Mouse (Mus musculus): Measurements from ENCODE around the gene Eloa. TPM values are rescaled to one million over a fixed set of nuclear protein-coding genes. Genes with fewer than 3 reads are reported as not detected.

Gene Eloa
- total and polyA plus RNA-seq, 3 experiments = 11.0 to 35.5 (median 31.1) TPM

DNA sequence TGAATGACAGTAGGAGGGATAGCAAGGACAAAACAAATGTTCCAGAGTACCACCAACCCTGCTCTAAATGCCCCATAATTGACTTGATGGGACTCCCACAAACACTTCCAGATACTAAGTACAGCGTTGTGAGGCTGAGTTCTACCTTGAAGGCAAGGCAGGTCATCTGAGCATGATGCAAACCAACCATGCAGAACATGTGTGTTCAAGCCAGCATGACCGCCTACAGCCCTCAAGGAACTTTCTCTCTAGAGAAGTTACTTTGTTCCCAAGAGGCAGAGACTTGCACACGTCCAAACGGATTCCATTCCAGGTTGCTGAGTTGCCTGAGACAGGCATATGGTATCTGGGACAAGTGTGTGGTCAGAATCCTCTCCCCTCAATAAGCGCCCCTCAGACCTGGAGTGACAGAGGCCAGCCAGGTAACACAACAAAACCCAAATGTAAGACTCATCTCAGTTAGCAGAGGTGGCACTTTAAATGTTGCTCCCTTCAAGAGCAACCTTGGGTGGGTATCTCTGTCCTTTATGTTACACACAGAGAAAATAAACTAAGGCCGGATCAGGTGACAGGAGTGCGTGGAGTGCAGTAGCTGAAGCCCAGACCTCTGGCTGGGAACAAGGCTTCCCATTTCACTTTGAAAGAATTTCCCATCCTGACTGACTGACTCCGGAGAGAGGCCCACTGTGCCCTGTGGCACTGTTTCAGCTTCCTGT is 6.0 kb upstream of the Eloa start:
- 79% methylated on average over 8 of the region's 8 CpGs for WGBS
- H3K79me2 ChIP-seq (replicated peaks; ENCODE audit: control insufficient read depth, insufficient read depth, low read length) = no peaks in the 10 kb centered on the region
- no peak overlapping the region for H3K9ac ChIP-seq (ENCODE audit: low read depth, low read length)
- DNase-seq = no peak
- H3K27me3 ChIP-seq (ENCODE audit: control insufficient read depth, insufficient read depth, low read length) = no peaks in the 10 kb centered on the region
- H3K36me3 ChIP-seq (ENCODE audit: control insufficient read depth, insufficient read depth, low read length) = no peaks in the 10 kb centered on the region
- H3K4me3 ChIP-seq = no peak overlapping the region
- no peak overlapping the region for H3K27ac ChIP-seq
- TF ChIP-seq CTCF (IDR thresholded peaks at IDR 0.05) = no peak
- peaks cover 3% of the 10 kb centered on the region for H3K4me1 ChIP-seq (ENCODE audit: control insufficient read depth, insufficient read depth, low read length)
- intact Hi-C loops (cut with DNase I) = no loop called here

DNA sequence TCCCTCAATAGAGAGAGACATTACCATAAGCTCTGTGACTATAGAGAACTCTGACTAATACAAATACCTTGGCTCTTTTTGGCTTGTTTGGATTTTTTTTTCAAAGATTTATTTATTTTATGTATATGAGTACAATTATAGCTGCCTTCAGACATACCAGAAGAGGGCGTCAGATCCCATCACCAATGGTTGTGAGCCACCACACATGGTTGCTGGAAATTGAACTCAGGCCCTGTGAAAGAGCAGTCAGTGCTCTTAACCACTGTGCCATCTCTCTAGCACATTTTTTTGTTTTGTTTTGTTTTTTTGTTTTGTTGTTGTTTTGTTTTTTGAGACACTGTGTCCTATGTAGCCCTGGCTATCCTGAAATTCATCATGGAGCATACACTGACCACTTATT is 3.8 kb upstream of the Eloa start:
- no peak overlapping the region for H3K9ac ChIP-seq (ENCODE audit: low read depth, low read length)
- WGBS = 67% methylated on average over 1 of the region's 1 CpGs
- H3K4me3 ChIP-seq = no peak overlapping the region
- intact Hi-C loops (cut with DNase I) = no loop called here
- peaks cover 2% of the 10 kb centered on the region; the same call in 1 of the 2 replicates for H3K36me3 ChIP-seq (ENCODE audit: control insufficient read depth, insufficient read depth, low read length)
- H3K4me1 ChIP-seq (ENCODE audit: control insufficient read depth, insufficient read depth, low read length) = peaks cover 1% of the 10 kb centered on the region
- H3K79me2 ChIP-seq (replicated peaks; ENCODE audit: control insufficient read depth, insufficient read depth, low read length) = no peaks in the 10 kb centered on the region
- H3K27me3 ChIP-seq (ENCODE audit: control insufficient read depth, insufficient read depth, low read length) = no peaks in the 10 kb centered on the region
- no peak for TF ChIP-seq EP300 (IDR thresholded peaks at IDR 0.05; ENCODE audit: insufficient read depth, low read depth, low read length)
- TF ChIP-seq POLR2A (IDR thresholded peaks at IDR 0.05; ENCODE audit: insufficient read depth, low read depth, low read length) = no peak
- no peak for TF ChIP-seq CTCF (IDR thresholded peaks at IDR 0.05)
- H3K27ac ChIP-seq = no peak overlapping the region
- DNase-seq = no peak

DNA sequence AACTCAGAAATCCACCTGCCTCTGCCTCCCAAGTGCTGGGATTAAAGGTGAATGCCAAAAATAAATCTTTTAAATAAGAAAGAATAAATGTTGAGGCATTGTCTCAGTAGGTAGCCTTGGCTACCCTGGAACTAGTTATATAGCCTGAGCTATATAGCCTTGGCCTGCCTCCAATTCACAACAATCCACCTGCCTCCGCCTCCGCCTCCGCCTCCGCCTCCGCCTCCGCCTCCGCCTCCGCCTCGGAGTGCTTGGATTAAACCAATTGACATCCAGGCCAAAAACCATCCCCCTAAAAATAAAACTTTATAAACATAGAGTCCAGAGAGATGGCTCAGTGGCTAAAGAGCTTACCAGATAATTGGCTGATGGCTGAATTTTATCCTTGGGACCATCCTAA is 1.4 kb upstream of the Eloa start:
- no peak for DNase-seq

DNA sequence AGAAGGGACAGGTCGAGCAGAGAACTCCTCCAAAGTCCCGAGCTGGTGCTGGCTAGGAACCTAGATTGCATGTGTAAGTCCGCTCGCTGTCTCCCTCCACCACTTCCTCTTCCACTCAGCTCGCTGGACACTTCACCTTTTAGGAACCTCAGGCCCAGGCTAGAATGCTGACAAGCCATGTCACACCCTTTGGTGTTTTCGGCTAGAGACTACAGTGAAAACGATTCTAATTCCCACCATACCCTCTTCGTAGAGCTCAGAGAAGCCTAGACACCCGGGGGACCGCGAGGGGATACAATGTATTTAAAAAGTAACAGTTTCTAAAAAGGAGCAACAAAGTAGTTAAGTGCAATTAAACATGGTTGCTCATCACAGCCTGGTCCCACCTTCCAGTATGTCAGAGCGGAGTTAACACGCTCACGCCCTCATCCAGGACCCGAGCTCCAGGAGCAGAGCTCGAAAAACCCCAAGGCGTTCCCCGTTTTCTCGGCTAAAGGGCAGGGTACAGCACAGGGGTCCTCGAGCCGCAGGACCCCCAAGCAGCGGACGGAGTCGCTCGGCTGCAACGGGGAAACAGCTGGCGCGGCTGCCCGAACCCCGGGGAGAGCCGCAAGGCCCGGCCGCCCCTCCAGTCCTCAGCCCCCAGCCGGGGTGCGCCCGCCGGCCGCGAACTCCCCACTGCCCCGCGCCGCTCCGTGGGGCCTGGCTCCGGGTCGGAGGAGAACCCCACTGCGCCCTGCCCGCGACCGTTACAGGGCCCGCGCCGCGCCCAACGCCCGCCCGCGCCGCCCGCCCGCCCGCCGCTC is 617 bp downstream of the Eloa start:
- intact Hi-C loops (cut with DNase I) = loop anchor here (2.0 to 5.0 kb wide), 3 partner anchors 32 to 58 kb away; partner anchors contain the start of genes Gale, Pithd1 and Rpl11
- H3K36me3 ChIP-seq (ENCODE audit: control insufficient read depth, insufficient read depth, low read length) = peaks cover 17% of the 10 kb centered on the region
- peaks cover 6% of the 10 kb centered on the region for H3K79me2 ChIP-seq (replicated peaks; ENCODE audit: control insufficient read depth, insufficient read depth, low read length)
- peak overlapping the region; percentile 88 for H3K4me3 ChIP-seq
- peak; percentile 35 to 37 for DNase-seq
- WGBS = 1% methylated on average over 62 of the region's 62 CpGs
- peaks cover 3% of the 10 kb centered on the region for H3K4me1 ChIP-seq (ENCODE audit: control insufficient read depth, insufficient read depth, low read length)
- TF ChIP-seq CTCF (IDR thresholded peaks at IDR 0.05) (no peak), POLR2A (IDR thresholded peaks at IDR 0.05; ENCODE audit: insufficient read depth, low read depth, low read length) (no peak), EP300 (IDR thresholded peaks at IDR 0.05; ENCODE audit: insufficient read depth, low read depth, low read length) (no peak)
- peak overlapping the region; percentile 87 for H3K27ac ChIP-seq
- no peaks in the 10 kb centered on the region for H3K27me3 ChIP-seq (ENCODE audit: control insufficient read depth, insufficient read depth, low read length)
- peak overlapping the region; percentile 96 for H3K9ac ChIP-seq (ENCODE audit: low read depth, low read length)

More for the DNA sequence above, 1.4 kb upstream of the Eloa start:
- peaks cover 15% of the 10 kb centered on the region for H3K36me3 ChIP-seq (ENCODE audit: control insufficient read depth, insufficient read depth, low read length)
- no peak for TF ChIP-seq POLR2A (IDR thresholded peaks at IDR 0.05; ENCODE audit: insufficient read depth, low read depth, low read length)
- no peak for TF ChIP-seq EP300 (IDR thresholded peaks at IDR 0.05; ENCODE audit: insufficient read depth, low read depth, low read length)
- no peak for TF ChIP-seq CTCF (IDR thresholded peaks at IDR 0.05)
- no peak overlapping the region for H3K9ac ChIP-seq (ENCODE audit: low read depth, low read length)
- peaks cover 1% of the 10 kb centered on the region for H3K4me1 ChIP-seq (ENCODE audit: control insufficient read depth, insufficient read depth, low read length)
- H3K27me3 ChIP-seq (ENCODE audit: control insufficient read depth, insufficient read depth, low read length) = no peaks in the 10 kb centered on the region
- 87% methylated on average over 9 of the region's 9 CpGs for WGBS
- no peak overlapping the region for H3K4me3 ChIP-seq
- no peak overlapping the region for H3K27ac ChIP-seq
- 0 out of 2 replicates have a peak, but pooled peaks cover 2% of the 10 kb centered on the region for H3K79me2 ChIP-seq (replicated peaks; ENCODE audit: control insufficient read depth, insufficient read depth, low read length)
- intact Hi-C loops (cut with DNase I) = loop anchor here (5.0 kb wide), 1 partner anchor 36 kb away; the partner anchor contains the start of gene Pithd1

DNA sequence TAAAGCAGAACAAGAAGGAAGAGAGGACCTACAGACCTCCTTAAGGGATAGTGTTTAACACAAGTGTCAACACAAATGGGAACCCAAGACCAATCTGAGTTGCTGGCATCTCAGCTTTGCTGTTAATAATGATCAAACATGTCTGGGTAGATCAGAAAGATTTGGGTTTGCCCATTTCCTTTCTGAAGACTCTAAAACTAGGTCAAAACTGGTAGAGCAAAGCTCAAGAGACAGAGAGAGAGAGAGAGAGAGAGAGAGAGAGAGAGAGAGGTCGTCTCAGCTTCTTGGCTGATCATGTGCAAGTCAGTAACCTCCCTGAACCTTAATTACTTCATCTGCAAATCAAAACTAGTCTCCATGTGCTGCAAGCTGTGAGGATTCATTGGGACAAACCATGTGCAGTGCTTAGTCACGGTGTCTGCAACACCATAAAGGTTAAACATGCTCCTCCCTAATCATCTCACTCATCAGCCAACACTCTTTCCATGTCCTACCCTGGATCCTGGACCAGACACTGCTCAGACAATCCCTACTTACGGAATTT is 5.4 kb downstream of the Eloa start:
- 63% methylated on average over 3 of the region's 3 CpGs for WGBS
- intact Hi-C loops (cut with DNase I) = no loop called here
- peaks cover 20% of the 10 kb centered on the region for H3K36me3 ChIP-seq (ENCODE audit: control insufficient read depth, insufficient read depth, low read length)
- H3K79me2 ChIP-seq (replicated peaks; ENCODE audit: control insufficient read depth, insufficient read depth, low read length) = peaks cover 8% of the 10 kb centered on the region
- no peak for DNase-seq
- TF ChIP-seq EP300 (IDR thresholded peaks at IDR 0.05; ENCODE audit: insufficient read depth, low read depth, low read length) (no peak), POLR2A (IDR thresholded peaks at IDR 0.05; ENCODE audit: insufficient read depth, low read depth, low read length) (no peak), CTCF (IDR thresholded peaks at IDR 0.05) (no peak)
- H3K9ac ChIP-seq (ENCODE audit: low read depth, low read length) = no peak overlapping the region
- H3K27ac ChIP-seq = no peak overlapping the region
- no peak overlapping the region for H3K4me3 ChIP-seq
- no peaks in the 10 kb centered on the region for H3K27me3 ChIP-seq (ENCODE audit: control insufficient read depth, insufficient read depth, low read length)
- peaks cover 3% of the 10 kb centered on the region for H3K4me1 ChIP-seq (ENCODE audit: control insufficient read depth, insufficient read depth, low read length)

Data from heart, adult 2 months (tissue).